Mouse (Mus musculus): ENCODE measurements at regions not wholly inside any gene's neighbourhood (a gene's known extent, or its start where the extent isn't known, plus 50 kb on each side); places are given as distances from the start of the nearest gene placed in this dataset.
"Not testable (repeated sequence)": the region's sequence is repeated elsewhere in the genome, so short reads cannot be mapped to it uniquely, and the experiment has no call there.

GRCm38 (mm10) chr4:124395069-124395965, 215.3 kb downstream of the 3100002H09Rik start:
- no peak for DNase-seq (ENCODE audit: low spot score)

GRCm38 (mm10) chr4:124393595-124393994, 217.0 kb downstream of the 3100002H09Rik start:
- DNase-seq (ENCODE audit: low spot score) = no peak

- no peak for DNase-seq (ENCODE audit: low spot score)
These were observed 221.5 kb downstream of the 3100002H09Rik start for GRCm38 (mm10) chr4:124389067-124389466.

GRCm38 (mm10) chr4:124385106-124386055, 225.2 kb downstream of the 3100002H09Rik start:
- no peak for DNase-seq (ENCODE audit: low spot score)

GRCm38 (mm10) chr4:124376504-124376903, 234.1 kb downstream of the 3100002H09Rik start:
- DNase-seq (ENCODE audit: low spot score) = no peak

- no peak for DNase-seq (ENCODE audit: low spot score)
These were observed 235.0 kb downstream of the 3100002H09Rik start for GRCm38 (mm10) chr4:124375581-124375980.

GRCm38 (mm10) chr4:124368831-124369230, 241.8 kb downstream of the 3100002H09Rik start:
- DNase-seq (ENCODE audit: low spot score) = no peak

GRCm38 (mm10) chr4:124368085-124368484, 242.5 kb downstream of the 3100002H09Rik start:
- DNase-seq (ENCODE audit: low spot score) = no peak

GRCm38 (mm10) chr4:124360578-124360908, 250.1 kb downstream of the 3100002H09Rik start:
- DNase-seq (ENCODE audit: low spot score) = no peak

- DNase-seq (ENCODE audit: low spot score) = no peak
These were observed 250.7 kb downstream of the 3100002H09Rik start for GRCm38 (mm10) chr4:124359707-124360577.

- DNase-seq (ENCODE audit: low spot score) = not testable (repeated sequence)
These were observed 252.1 kb downstream of the 3100002H09Rik start for GRCm38 (mm10) chr4:124358456-124358855.

- DNase-seq (ENCODE audit: low spot score) = no peak
These were observed 260.2 kb downstream of the 3100002H09Rik start for GRCm38 (mm10) chr4:124350361-124350760.

GRCm38 (mm10) chr4:124349610-124350295, 260.9 kb downstream of the 3100002H09Rik start:
- DNase-seq (ENCODE audit: low spot score) = no peak

GRCm38 (mm10) chr4:124349055-124349454, 261.5 kb downstream of the 3100002H09Rik start:
- DNase-seq (ENCODE audit: low spot score) = no peak

- DNase-seq (ENCODE audit: low spot score) = no peak
These were observed 270.5 kb downstream of the 3100002H09Rik start for GRCm38 (mm10) chr4:124340073-124340472.

GRCm38 (mm10) chr4:124335726-124336125, 274.9 kb downstream of the 3100002H09Rik start:
- DNase-seq (ENCODE audit: low spot score) = no peak

GRCm38 (mm10) chr4:124332974-124333373, 277.6 kb downstream of the 3100002H09Rik start:
- no peak for DNase-seq (ENCODE audit: low spot score)

- no peak for DNase-seq (ENCODE audit: low spot score)
These were observed 278.2 kb downstream of the 3100002H09Rik start for GRCm38 (mm10) chr4:124332416-124332815.

- DNase-seq (ENCODE audit: low spot score) = no peak
These were observed 281.4 kb downstream of the 3100002H09Rik start for GRCm38 (mm10) chr4:124329107-124329771.

GRCm38 (mm10) chr4:124326301-124326700, 284.3 kb downstream of the 3100002H09Rik start:
- DNase-seq (ENCODE audit: low spot score) = no peak
